Mouse (Mus musculus): ENCODE measurements around the gene Kcnh4. TPM values are rescaled to one million over a fixed set of nuclear protein-coding genes. Genes with fewer than 3 reads are reported as not detected.
"Not testable (repeated sequence)": the region's sequence is repeated elsewhere in the genome, so short reads cannot be mapped to it uniquely, and the experiment has no call there.

The Kcnh4 gene
- polyA plus RNA-seq (2015; fragmentation: Nextera tagmentation; extraction: Ambion mirVana): not detected in 2 replicates

- no peak within 1 kb of the TSS for H3K27ac ChIP-seq
- peaks cover 88% of the 10 kb centered on the region for H3K27me3 ChIP-seq
- ATAC-seq (ENCODE audit: low read depth): peak; percentile 52
These were observed at the start of gene Kcnh4 for GRCm38 (mm10) chr11:100759611-100760233. TSS of gene Kcnh4 (minus strand) at chr11:100759942.

GRCm38 (mm10) chr11:100806380-100807305, 46.9 kb upstream of the Kcnh4 start:
- Histone ChIP-seq H3K4me3 (replicated peaks) (no peak overlapping the region), H3K27ac (no peak overlapping the region), H3K9me3 (replicated peaks) (no peaks in the 10 kb centered on the region), H3K9ac (no peak overlapping the region), H3K4me2 (no peak overlapping the region), H3K4me1 (replicated peaks) (0 out of 2 replicates have a peak, but pooled peaks cover 7% of the 10 kb centered on the region), H3K27me3 (no peaks in the 10 kb centered on the region), H3K36me3 (peaks cover 54% of the 10 kb centered on the region)
- WGBS (ENCODE audit: insufficient replicate concordance): 78% methylated on average over 20 of the region's 20 CpGs
- no peak for ATAC-seq (ENCODE audit: low read depth)
- DNase-seq: no peak

More at GRCm38 (mm10) chr11:100759611-100760233, at the start of gene Kcnh4:
- under 1% methylated on average over 50 of the region's 51 CpGs for WGBS (ENCODE audit: insufficient replicate concordance)
- DNase-seq: peak; percentile 55
- Histone ChIP-seq H3K9ac (peak within 1 kb of the TSS; percentile 26; the same call in 1 of the 2 replicates), H3K4me3 (replicated peaks) (peak within 1 kb of the TSS; percentile 49), H3K4me1 (replicated peaks) (peaks cover 32% of the 10 kb centered on the region), H3K36me3 (no peaks in the 10 kb centered on the region), H3K9me3 (replicated peaks) (no peaks in the 10 kb centered on the region), H3K4me2 (peak within 1 kb of the TSS; percentile 71)

- Histone ChIP-seq H3K9me3 (replicated peaks) (no peaks in the 10 kb centered on the region), H3K9ac (no peak overlapping the region), H3K4me2 (no peak overlapping the region), H3K4me3 (replicated peaks) (no peak overlapping the region), H3K36me3 (peaks cover 55% of the 10 kb centered on the region), H3K4me1 (replicated peaks) (0 out of 2 replicates have a peak, but pooled peaks cover 7% of the 10 kb centered on the region), H3K27ac (no peak overlapping the region), H3K27me3 (no peaks in the 10 kb centered on the region)
- WGBS (ENCODE audit: insufficient replicate concordance): 65% methylated on average over 7 of the region's 7 CpGs
- no peak for ATAC-seq (ENCODE audit: low read depth)
- DNase-seq: no peak
These were observed 45.8 kb upstream of the Kcnh4 start for GRCm38 (mm10) chr11:100805535-100805934.

- peaks cover 64% of the 10 kb centered on the region for H3K36me3 ChIP-seq
- WGBS (ENCODE audit: insufficient replicate concordance): 70% methylated on average over 10 of the region's 10 CpGs
- no peaks in the 10 kb centered on the region for H3K9me3 ChIP-seq (replicated peaks)
These were observed 44.7 kb upstream of the Kcnh4 start for GRCm38 (mm10) chr11:100804409-100804808.

GRCm38 (mm10) chr11:100799426-100799825, 39.7 kb upstream of the Kcnh4 start:
- Histone ChIP-seq H3K4me1 (replicated peaks) (no peaks in the 10 kb centered on the region), H3K9me3 (replicated peaks) (no peaks in the 10 kb centered on the region), H3K9ac (no peak overlapping the region), H3K4me3 (replicated peaks) (no peak overlapping the region), H3K36me3 (peaks cover 72% of the 10 kb centered on the region), H3K27me3 (no peaks in the 10 kb centered on the region), H3K27ac (no peak overlapping the region), H3K4me2 (no peak overlapping the region)
- no peak for ATAC-seq (ENCODE audit: low read depth)
- DNase-seq: no peak
- 89% methylated on average over 5 of the region's 5 CpGs for WGBS (ENCODE audit: insufficient replicate concordance)

More at GRCm38 (mm10) chr11:100804409-100804808, 44.7 kb upstream of the Kcnh4 start:
- Histone ChIP-seq H3K27ac (no peak overlapping the region), H3K4me2 (no peak overlapping the region), H3K4me3 (replicated peaks) (no peak overlapping the region), H3K4me1 (replicated peaks) (0 out of 2 replicates have a peak, but pooled peaks cover 7% of the 10 kb centered on the region), H3K27me3 (no peaks in the 10 kb centered on the region), H3K9ac (no peak overlapping the region)
- no peak for DNase-seq
- ATAC-seq (ENCODE audit: low read depth): no peak

GRCm38 (mm10) chr11:100796585-100796984, 36.8 kb upstream of the Kcnh4 start:
- Histone ChIP-seq H3K9me3 (replicated peaks) (no peaks in the 10 kb centered on the region), H3K4me3 (replicated peaks) (no peak overlapping the region), H3K9ac (no peak overlapping the region), H3K27me3 (no peaks in the 10 kb centered on the region), H3K27ac (no peak overlapping the region), H3K4me1 (replicated peaks) (no peaks in the 10 kb centered on the region), H3K4me2 (no peak overlapping the region), H3K36me3 (peaks cover 53% of the 10 kb centered on the region)
- ATAC-seq (ENCODE audit: low read depth) (no peak), DNase-seq (no peak)
- WGBS (ENCODE audit: insufficient replicate concordance): 81% methylated on average over 8 of the region's 8 CpGs

- no peak for DNase-seq
- Histone ChIP-seq H3K4me1 (replicated peaks) (no peaks in the 10 kb centered on the region), H3K36me3 (peaks cover 55% of the 10 kb centered on the region)
These were observed 35.6 kb upstream of the Kcnh4 start for GRCm38 (mm10) chr11:100795386-100795785.

GRCm38 (mm10) chr11:100791457-100792049, 31.8 kb upstream of the Kcnh4 start:
- H3K4me3 ChIP-seq (replicated peaks): no peak overlapping the region
- DNase-seq (no peak), ATAC-seq (ENCODE audit: low read depth) (no peak)
- no peak overlapping the region for H3K9ac ChIP-seq
- H3K27me3 ChIP-seq: no peaks in the 10 kb centered on the region
- no peaks in the 10 kb centered on the region for H3K4me1 ChIP-seq (replicated peaks)
- no peak overlapping the region for H3K27ac ChIP-seq
- 84% methylated on average over 2 of the region's 2 CpGs for WGBS (ENCODE audit: insufficient replicate concordance)
- no peaks in the 10 kb centered on the region for H3K9me3 ChIP-seq (replicated peaks)
- H3K36me3 ChIP-seq: peaks cover 64% of the 10 kb centered on the region
- H3K4me2 ChIP-seq: no peak overlapping the region

More at GRCm38 (mm10) chr11:100795386-100795785, 35.6 kb upstream of the Kcnh4 start:
- Histone ChIP-seq H3K9me3 (replicated peaks) (no peaks in the 10 kb centered on the region), H3K4me2 (no peak overlapping the region), H3K9ac (no peak overlapping the region), H3K4me3 (replicated peaks) (no peak overlapping the region), H3K27me3 (no peaks in the 10 kb centered on the region), H3K27ac (no peak overlapping the region)
- ATAC-seq (ENCODE audit: low read depth): no peak
- 95% methylated on average over 2 of the region's 2 CpGs for WGBS (ENCODE audit: insufficient replicate concordance)

- H3K27me3 ChIP-seq; ATAC-seq (ENCODE audit: low read depth); H3K4me3 ChIP-seq (replicated peaks); H3K27ac ChIP-seq; H3K9ac ChIP-seq; H3K4me1 ChIP-seq (replicated peaks); H3K4me2 ChIP-seq; DNase-seq; H3K9me3 ChIP-seq (replicated peaks): not testable (repeated sequence)
- WGBS (ENCODE audit: insufficient replicate concordance): 82% methylated on average over 9 of the region's 9 CpGs
- peaks cover 68% of the 10 kb centered on the region for H3K36me3 ChIP-seq
These were observed 30.9 kb upstream of the Kcnh4 start for GRCm38 (mm10) chr11:100790644-100791043.

GRCm38 (mm10) chr11:100789702-100790101, 30.0 kb upstream of the Kcnh4 start:
- no peak for DNase-seq
- Histone ChIP-seq H3K36me3 (peaks cover 77% of the 10 kb centered on the region), H3K4me3 (replicated peaks) (no peak overlapping the region), H3K27ac (no peak overlapping the region), H3K9me3 (replicated peaks) (no peaks in the 10 kb centered on the region), H3K4me1 (replicated peaks) (no peaks in the 10 kb centered on the region), H3K9ac (no peak overlapping the region), H3K4me2 (no peak overlapping the region), H3K27me3 (no peaks in the 10 kb centered on the region)
- WGBS (ENCODE audit: insufficient replicate concordance): 83% methylated on average over 3 of the region's 3 CpGs
- no peak for ATAC-seq (ENCODE audit: low read depth)

- Histone ChIP-seq H3K36me3 (peaks cover 97% of the 10 kb centered on the region), H3K4me2 (no peak overlapping the region), H3K27me3 (no peaks in the 10 kb centered on the region), H3K4me1 (replicated peaks) (peaks cover 13% of the 10 kb centered on the region), H3K9ac (no peak overlapping the region), H3K9me3 (replicated peaks) (no peaks in the 10 kb centered on the region), H3K27ac (no peak overlapping the region), H3K4me3 (replicated peaks) (no peak overlapping the region)
- 91% methylated on average over 2 of the region's 2 CpGs for WGBS (ENCODE audit: insufficient replicate concordance)
- no peak for DNase-seq
- ATAC-seq (ENCODE audit: low read depth): no peak
These were observed 26.0 kb upstream of the Kcnh4 start for GRCm38 (mm10) chr11:100785774-100786173.
